Mouse (Mus musculus): ENCODE measurements around the gene Olfr871.
"Not testable (repeated sequence)": the region's sequence is repeated elsewhere in the genome, so short reads cannot be mapped to it uniquely, and the experiment has no call there.

DNA sequence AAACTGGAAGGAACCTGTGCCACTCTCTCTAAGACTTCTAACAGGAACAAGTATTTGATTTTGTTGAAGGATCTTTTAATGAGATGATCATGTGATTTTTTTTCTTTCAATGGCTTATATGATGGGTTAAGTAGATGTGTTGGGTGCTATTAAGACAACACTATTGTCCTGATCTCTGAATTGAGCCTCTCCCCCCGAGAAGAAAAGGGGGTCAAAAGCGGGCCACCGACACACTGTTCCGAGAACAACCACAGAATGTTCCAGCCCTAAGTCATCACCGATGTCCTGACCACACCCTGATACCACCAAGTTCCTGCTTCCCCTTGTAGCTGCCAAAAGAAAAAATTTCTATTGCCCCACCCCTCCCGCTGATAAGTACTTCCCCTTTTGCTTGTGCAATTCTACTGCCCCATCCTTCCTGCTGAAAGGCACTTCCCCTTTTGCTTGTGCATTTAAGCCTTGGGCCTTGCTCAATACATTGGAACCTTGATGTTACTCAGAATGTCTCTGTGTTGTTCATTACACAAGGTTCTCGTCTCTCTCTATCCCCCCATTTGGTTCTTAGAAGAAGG, 8.5 kb upstream of the Olfr871 start:
- TF ChIP-seq CTCF (IDR thresholded peaks at IDR 0.05 in 2 of 3, conservative IDR thresholded peaks at IDR 0.05 in 1 of 3; ENCODE audit: control insufficient read depth in 1 of 3, insufficient read depth in 1 of 3, low read depth in 2 of 3, low read length in 3 of 3, poor library complexity in 1 of 3, severe bottlenecking in 1 of 3); MAX (IDR thresholded peaks at IDR 0.05; ENCODE audit: low read length); HCFC1 (IDR thresholded peaks at IDR 0.05; ENCODE audit: low read depth, low read length); USF2 (IDR thresholded peaks at IDR 0.05; ENCODE audit: borderline replicate concordance in 1 of 2, insufficient read depth in 1 of 2, low read depth in 1 of 2, low read length in 2 of 2); E2F4 (IDR thresholded peaks at IDR 0.05; ENCODE audit: borderline replicate concordance, low read depth, low read length); USF1 (IDR thresholded peaks at IDR 0.05; ENCODE audit: low read depth, low read length); RAD21 (IDR thresholded peaks at IDR 0.05; ENCODE audit: low read depth, low read length); POLR2AphosphoS2 (IDR thresholded peaks at IDR 0.05; ENCODE audit: low read length); CHD2 (IDR thresholded peaks at IDR 0.05; ENCODE audit: low read length); TAL1 (IDR thresholded peaks at IDR 0.05; ENCODE audit: low read length): not testable (repeated sequence)
- TF ChIP-seq GATA1 (IDR thresholded peaks at IDR 0.05; ENCODE audit: low read depth, low read length): peak; percentile 45
- TF ChIP-seq POLR2A (IDR thresholded peaks at IDR 0.05; ENCODE audit: control insufficient read depth in 1 of 2, insufficient read depth in 1 of 2, low read depth in 1 of 2, low read length in 2 of 2, poor library complexity in 1 of 2): 0 out of 4 replicates have a peak, but pooled peaks of 1 of the 2 experiments have one; percentile 41
- peak; percentile 69 to 80 for TF ChIP-seq EP300 (IDR thresholded peaks at IDR 0.05; ENCODE audit: low read depth in 1 of 2, low read length in 2 of 2)
